Mouse (Mus musculus) limb, embryonic 11.5 days (tissue): Measurements from ENCODE around the gene Fsd1l. TPM values are rescaled to one million over a fixed set of nuclear protein-coding genes. Genes with fewer than 3 reads are reported as not detected.
A peak's percentile ranks its signal among the peaks of the same experiment; 100 is the strongest.

Source experiments
- ATAC-seq: fragments of 200-750 bp; cut with Nextera tagmentation; 2 replicates; pipeline ENCODE4 v1.8.0; 2017; ENCODE audit warnings: low read depth; ENCODE audit not compliant: insufficient number of reproducible peaks, low FRiP score, low TSS enrichment
- DNase-seq: peaks from one replicate; pipeline ENCODE4 v3.0.0-alpha.2; 2015; ENCODE audit warnings: low spot score
- H3K27ac ChIP-seq: fragments of 300-500 bp; sonication (generic); replicated peaks from 2 replicates; pipeline ENCODE4 v1.5.1; 2014; ENCODE audit warnings: low read depth, mild to moderate bottlenecking, low read length
- H3K27me3 ChIP-seq: fragments of 300-500 bp; sonication (generic); 2 replicates; pipeline ENCODE4 v1.6.1; 2014; ENCODE audit warnings: mild to moderate bottlenecking, low read length, mixed read lengths; ENCODE audit not compliant: control insufficient read depth, insufficient read depth
- H3K36me3 ChIP-seq: fragments of 300-500 bp; sonication (generic); 2 replicates; pipeline ENCODE4 v1.6.1; 2014; ENCODE audit warnings: mild to moderate bottlenecking, low read length, moderate library complexity, mixed read lengths; ENCODE audit not compliant: control insufficient read depth, insufficient read depth
- H3K4me1 ChIP-seq: fragments of 300-500 bp; sonication (generic); 2 replicates; pipeline ENCODE4 v1.6.1; 2014; ENCODE audit warnings: low read length, mixed read lengths; ENCODE audit not compliant: control insufficient read depth, insufficient read depth
- H3K4me2 ChIP-seq: fragments of 300-500 bp; sonication (generic); 2 replicates; pipeline ENCODE4 v1.6.1; 2014; ENCODE audit warnings: low read depth, mild to moderate bottlenecking, moderate library complexity; ENCODE audit not compliant: severe bottlenecking
- H3K4me3 ChIP-seq: fragments of 300-500 bp; sonication (generic); 2 replicates; pipeline ENCODE4 v1.5.1; 2014; ENCODE audit warnings: low read depth, low read length
- H3K9ac ChIP-seq: fragments of 300-500 bp; sonication (generic); 2 replicates; pipeline ENCODE4 v1.6.1; 2014; ENCODE audit warnings: mild to moderate bottlenecking, low read length
- H3K9me3 ChIP-seq: fragments of 300-500 bp; sonication (generic); 2 replicates; pipeline ENCODE4 v1.6.1; 2016; ENCODE audit warnings: low read length; ENCODE audit not compliant: control insufficient read depth
- WGBS: fragments of 180-500 bp; shearing (Covaris S2); extraction: QIAGEN DNeasy Blood & Tissue Kit; methylation state at CpG from one replicate; pipeline ENCODE4 v1.1.7; 2014; 5-methylcytosine and 5-hydroxymethylcytosine counted together
- polyA plus RNA-seq: library from polyadenylated mRNA; unstranded; fragments of >200 nt; fragmentation: Nextera tagmentation; extraction: Ambion mirVana; gene quantifications from 2 replicates; pipeline ENCODE4 v1.2.1, GENCODE M21; 2014

The Fsd1l gene
- polyA plus RNA-seq, 1 experiment from 2014 or later, result 7.8 TPM

GRCm38 (mm10) chr4:53621084-53621483 is 10.2 kb upstream of the Fsd1l start:
- DNase-seq (no peak), ATAC-seq (no peak)
- Histone ChIP-seq H3K4me3 (no peak overlapping the region), H3K27ac (no peak overlapping the region), H3K27me3 (no peaks in the 10 kb centered on the region), H3K9ac (no peak overlapping the region), H3K4me1 (no peaks in the 10 kb centered on the region), H3K4me2 (no peak overlapping the region), H3K9me3 (no peaks in the 10 kb centered on the region), H3K36me3 (no peaks in the 10 kb centered on the region)
- WGBS, result 62% methylated on average over 6 of the region's 6 CpGs

DNA sequence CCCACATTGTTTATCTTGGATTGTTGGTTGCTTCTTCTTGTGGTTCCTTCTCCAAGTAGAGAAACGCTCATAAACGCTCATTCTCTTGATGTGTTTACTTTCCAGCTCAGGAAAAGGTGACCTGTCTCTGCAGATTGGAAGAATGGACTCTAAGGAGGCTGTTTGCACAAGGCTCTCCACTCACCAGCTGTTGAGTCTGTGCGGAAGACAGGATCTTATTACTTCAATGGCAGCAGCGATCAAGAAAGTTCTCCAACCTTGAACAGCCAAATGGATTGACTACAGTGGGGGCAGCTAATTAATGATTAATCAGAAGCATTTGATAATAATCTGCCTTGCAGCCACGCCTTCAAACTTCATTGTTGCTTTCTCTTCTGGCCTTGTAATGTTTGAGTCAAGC is 9.8 kb upstream of the Fsd1l start:
- Histone ChIP-seq H3K27me3 (no peaks in the 10 kb centered on the region), H3K27ac (no peak overlapping the region), H3K36me3 (no peaks in the 10 kb centered on the region), H3K4me2 (no peak overlapping the region), H3K4me3 (no peak overlapping the region), H3K9ac (no peak overlapping the region), H3K4me1 (no peaks in the 10 kb centered on the region), H3K9me3 (no peaks in the 10 kb centered on the region)
- DNase-seq (no peak), ATAC-seq (no peak)
- WGBS, result 60% methylated on average over 5 of the region's 5 CpGs

GRCm38 (mm10) chr4:53623711-53624110 is 7.6 kb upstream of the Fsd1l start:
- no peak for DNase-seq

GRCm38 (mm10) chr4:53624816-53625215 is 6.5 kb upstream of the Fsd1l start:
- H3K36me3 ChIP-seq, result no peaks in the 10 kb centered on the region
- no peak overlapping the region for H3K4me2 ChIP-seq
- ATAC-seq (no peak), DNase-seq (no peak)
- no peak overlapping the region for H3K27ac ChIP-seq
- H3K9ac ChIP-seq, result no peak overlapping the region
- no peaks in the 10 kb centered on the region for H3K27me3 ChIP-seq
- no peaks in the 10 kb centered on the region for H3K9me3 ChIP-seq
- 67% methylated on average over 4 of the region's 4 CpGs for WGBS
- H3K4me3 ChIP-seq, result no peak overlapping the region
- no peaks in the 10 kb centered on the region for H3K4me1 ChIP-seq

More at GRCm38 (mm10) chr4:53623711-53624110, 7.6 kb upstream of the Fsd1l start:
- 82% methylated on average over 1 of the region's 1 CpGs for WGBS
- no peak for ATAC-seq
- Histone ChIP-seq H3K27ac (no peak overlapping the region), H3K27me3 (no peaks in the 10 kb centered on the region), H3K9me3 (no peaks in the 10 kb centered on the region), H3K4me2 (no peak overlapping the region), H3K9ac (no peak overlapping the region), H3K36me3 (no peaks in the 10 kb centered on the region), H3K4me1 (no peaks in the 10 kb centered on the region), H3K4me3 (no peak overlapping the region)

GRCm38 (mm10) chr4:53625263-53625662 is 6.0 kb upstream of the Fsd1l start:
- Histone ChIP-seq H3K36me3 (no peaks in the 10 kb centered on the region), H3K9ac (no peak overlapping the region), H3K9me3 (no peaks in the 10 kb centered on the region), H3K4me1 (no peaks in the 10 kb centered on the region), H3K27me3 (no peaks in the 10 kb centered on the region), H3K4me2 (no peak overlapping the region), H3K4me3 (no peak overlapping the region), H3K27ac (no peak overlapping the region)
- DNase-seq, result no peak
- WGBS, result 75% methylated on average over 3 of the region's 3 CpGs
- ATAC-seq, result no peak

- Histone ChIP-seq H3K36me3 (no peaks in the 10 kb centered on the region), H3K9ac (no peak overlapping the region), H3K27me3 (no peaks in the 10 kb centered on the region), H3K27ac (no peak overlapping the region), H3K9me3 (no peaks in the 10 kb centered on the region), H3K4me1 (no peaks in the 10 kb centered on the region), H3K4me2 (no peak overlapping the region), H3K4me3 (no peak overlapping the region)
- DNase-seq, result no peak
- 41% methylated on average over 4 of the region's 4 CpGs for WGBS
- ATAC-seq, result no peak
These were observed 2.3 kb upstream of the Fsd1l start for GRCm38 (mm10) chr4:53628924-53629323.

DNA sequence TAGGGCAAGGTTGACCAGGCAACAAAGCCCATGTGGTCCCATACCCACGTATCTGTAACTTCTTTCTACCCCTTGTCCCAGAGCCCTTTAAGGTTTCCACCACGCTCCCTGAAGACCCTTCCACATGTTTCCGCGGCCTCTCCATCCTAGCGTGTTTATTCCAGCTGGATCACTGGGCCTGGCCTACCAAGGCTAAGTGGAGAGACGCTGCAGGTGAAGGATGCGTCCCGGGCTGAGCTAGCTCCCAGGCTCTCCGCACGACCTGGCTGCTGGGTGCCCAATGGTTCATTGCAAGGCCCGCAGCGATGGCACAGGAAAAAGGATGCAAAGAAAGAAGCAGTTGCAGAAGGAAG is 332 bp upstream of the Fsd1l start:
- H3K27me3 ChIP-seq, result no peaks in the 10 kb centered on the region
- H3K4me3 ChIP-seq, result peak overlapping the region; percentile 85
- no peaks in the 10 kb centered on the region for H3K36me3 ChIP-seq
- peak overlapping the region; percentile 49 for H3K4me2 ChIP-seq
- peak overlapping the region; percentile 85 for H3K9ac ChIP-seq
- ATAC-seq, result no peak
- no peaks in the 10 kb centered on the region for H3K4me1 ChIP-seq
- H3K9me3 ChIP-seq, result no peaks in the 10 kb centered on the region
- 12% methylated on average over 12 of the region's 12 CpGs for WGBS
- DNase-seq, result no peak
- H3K27ac ChIP-seq, result no peak overlapping the region

DNA sequence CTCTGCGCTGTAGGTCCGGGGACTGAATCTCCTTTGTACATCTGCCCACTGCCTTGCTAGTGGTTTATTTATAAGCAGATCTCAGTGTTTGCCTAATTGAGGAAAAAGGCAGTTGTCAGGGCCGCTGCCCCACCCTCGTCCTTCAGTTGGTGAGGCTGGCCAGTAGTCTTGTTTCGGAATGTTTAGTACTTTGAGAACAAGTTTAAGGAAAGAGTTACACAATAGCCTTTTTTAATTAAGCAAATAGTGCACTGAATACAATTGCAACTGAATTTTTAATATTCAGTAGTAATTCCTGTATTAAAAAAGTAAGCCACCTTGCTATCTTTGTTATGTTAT is 709 bp downstream of the Fsd1l start:
- Histone ChIP-seq H3K4me1 (no peaks in the 10 kb centered on the region), H3K36me3 (no peaks in the 10 kb centered on the region), H3K27ac (no peak overlapping the region), H3K9me3 (no peaks in the 10 kb centered on the region), H3K4me3 (peak overlapping the region; percentile 85), H3K9ac (peak overlapping the region; percentile 85), H3K27me3 (no peaks in the 10 kb centered on the region), H3K4me2 (peak overlapping the region; percentile 49)
- ATAC-seq (no peak), DNase-seq (no peak)
- WGBS, result 4% methylated on average over 5 of the region's 5 CpGs

GRCm38 (mm10) chr4:53635336-53635735 is 4.1 kb downstream of the Fsd1l start:
- Histone ChIP-seq H3K27me3 (no peaks in the 10 kb centered on the region), H3K36me3 (no peaks in the 10 kb centered on the region), H3K4me3 (no peak overlapping the region), H3K9ac (no peak overlapping the region), H3K4me1 (no peaks in the 10 kb centered on the region), H3K4me2 (no peak overlapping the region), H3K9me3 (no peaks in the 10 kb centered on the region), H3K27ac (no peak overlapping the region)
- DNase-seq (no peak), ATAC-seq (no peak)
- WGBS, result 87% methylated on average over 3 of the region's 3 CpGs
